Mouse (Mus musculus): ENCODE measurements around the gene Por.

DNA sequence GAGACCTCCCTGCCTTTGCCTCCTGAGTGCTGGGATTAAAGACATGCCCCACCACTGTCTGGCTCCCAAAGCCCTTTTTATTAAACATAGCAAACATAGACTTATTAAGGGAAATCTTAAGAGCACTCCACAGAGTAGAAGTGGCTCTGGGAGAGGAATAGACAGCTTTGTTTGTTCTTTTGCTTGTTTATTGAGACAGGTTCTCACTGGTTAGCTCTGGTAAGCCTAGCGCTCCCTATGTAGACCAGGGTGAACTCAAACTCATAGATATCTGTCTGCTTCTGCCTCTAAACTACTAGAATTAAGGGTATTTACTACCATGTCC lies 20.6 kb upstream of the Por start:
- TF ChIP-seq POLR2A (IDR thresholded peaks at IDR 0.05; ENCODE audit: extremely low read depth, insufficient read depth, low read length) (no peak), CTCF (IDR thresholded peaks at IDR 0.05; ENCODE audit: extremely low read depth, insufficient read depth, low read length) (no peak)

Data from cortical plate, adult 2 months (tissue).